Mouse (Mus musculus): ENCODE results near the gene Khdrbs1.
"Not testable (repeated sequence)": the region's sequence is repeated elsewhere in the genome, so short reads cannot be mapped to it uniquely, and the experiment has no call there.

Khdrbs1 gene

GRCm38 (mm10) chr4:129742232-129743009 lies at the start of gene Khdrbs1:
Gene Khdrbs1, minus strand, starts transcription at chr4:129742303.
- peak; percentile 85 to 97 for DNase-seq (ENCODE audit: low spot score in 2 of 2)

- DNase-seq (ENCODE audit: low spot score in 2 of 2) = no peak
Observed at GRCm38 (mm10) chr4:129791399-129791798, 49.3 kb upstream of the Khdrbs1 start.

- no peak for DNase-seq (ENCODE audit: low spot score in 2 of 2)
Observed at GRCm38 (mm10) chr4:129790475-129790874, 48.4 kb upstream of the Khdrbs1 start.

- no peak for DNase-seq (ENCODE audit: low spot score in 2 of 2)
Observed at GRCm38 (mm10) chr4:129789635-129790034, 47.5 kb upstream of the Khdrbs1 start.

- DNase-seq (ENCODE audit: low spot score in 2 of 2) = peak in 1 of 2 experiments; percentile 57
Observed at GRCm38 (mm10) chr4:129788693-129789092, 46.6 kb upstream of the Khdrbs1 start.

- peak in 1 of 2 experiments; percentile 59 for DNase-seq (ENCODE audit: low spot score in 2 of 2)
Observed at GRCm38 (mm10) chr4:129785178-129785577, 43.1 kb upstream of the Khdrbs1 start.

- DNase-seq (ENCODE audit: low spot score in 2 of 2) = no peak
Observed at GRCm38 (mm10) chr4:129783506-129783905, 41.4 kb upstream of the Khdrbs1 start.

- DNase-seq (ENCODE audit: low spot score in 2 of 2) = no peak
Observed at GRCm38 (mm10) chr4:129782857-129783331, 40.8 kb upstream of the Khdrbs1 start.

- peak in 1 of 2 experiments; percentile 47 for DNase-seq (ENCODE audit: low spot score in 2 of 2)
Observed at GRCm38 (mm10) chr4:129781881-129782675, 40.0 kb upstream of the Khdrbs1 start.

GRCm38 (mm10) chr4:129771672-129772521 lies 29.8 kb upstream of the Khdrbs1 start:
- no peak for DNase-seq (ENCODE audit: low spot score in 2 of 2)

GRCm38 (mm10) chr4:129771314-129771671 lies 29.2 kb upstream of the Khdrbs1 start:
- no peak for DNase-seq (ENCODE audit: low spot score in 2 of 2)

- no peak for DNase-seq (ENCODE audit: low spot score in 2 of 2)
Observed at GRCm38 (mm10) chr4:129770600-129770999, 28.5 kb upstream of the Khdrbs1 start.

GRCm38 (mm10) chr4:129768742-129769141 lies 26.6 kb upstream of the Khdrbs1 start:
- DNase-seq (ENCODE audit: low spot score in 2 of 2) = not testable (repeated sequence)

- DNase-seq (ENCODE audit: low spot score in 2 of 2) = no peak
Observed at GRCm38 (mm10) chr4:129767782-129768181, 25.7 kb upstream of the Khdrbs1 start.

GRCm38 (mm10) chr4:129765351-129765750 lies 23.2 kb upstream of the Khdrbs1 start:
- no peak for DNase-seq (ENCODE audit: low spot score in 2 of 2)

GRCm38 (mm10) chr4:129762496-129762895 lies 20.4 kb upstream of the Khdrbs1 start:
- DNase-seq (ENCODE audit: low spot score in 2 of 2) = not testable (repeated sequence)

- peak in 1 of 2 experiments; percentile 52 for DNase-seq (ENCODE audit: low spot score in 2 of 2)
Observed at GRCm38 (mm10) chr4:129761606-129762005, 19.5 kb upstream of the Khdrbs1 start.

- no peak for DNase-seq (ENCODE audit: low spot score in 2 of 2)
Observed at GRCm38 (mm10) chr4:129755455-129755854, 13.4 kb upstream of the Khdrbs1 start.

GRCm38 (mm10) chr4:129754742-129755141 lies 12.6 kb upstream of the Khdrbs1 start:
- DNase-seq (ENCODE audit: low spot score in 2 of 2) = peak; percentile 20 to 58

- no peak for DNase-seq (ENCODE audit: low spot score in 2 of 2)
Observed at GRCm38 (mm10) chr4:129750430-129750829, 8.3 kb upstream of the Khdrbs1 start.

GRCm38 (mm10) chr4:129746591-129746990 lies 4.5 kb upstream of the Khdrbs1 start:
- peak in 1 of 2 experiments; percentile 26 for DNase-seq (ENCODE audit: low spot score in 2 of 2)

- peak in 1 of 2 experiments; percentile 35 for DNase-seq (ENCODE audit: low spot score in 2 of 2)
Observed at GRCm38 (mm10) chr4:129746106-129746505, 4.0 kb upstream of the Khdrbs1 start.

All from spleen, postnatal 10 days (tissue).